Mouse (Mus musculus) small intestine, adult 2 months (tissue): Measurements from ENCODE around the gene Rph3a.

Experiments
- CTCF ChIP-seq: fragments of 200-500 bp; IDR thresholded peaks from 2 replicates; pipeline ENCODE4 v1.5.1; 2012; ENCODE audit warnings: low read depth, mild to moderate bottlenecking, control low read depth, inconsistent platforms, low read length, moderate library complexity, mixed read lengths; ENCODE audit not compliant: insufficient replicate concordance, insufficient read length; ENCODE audit errors: extremely low read depth
- POLR2A ChIP-seq: fragments of 200-500 bp; IDR thresholded peaks from 2 replicates; pipeline ENCODE4 v1.6.1; 2012; ENCODE audit warnings: low read depth, mild to moderate bottlenecking, control low read depth, inconsistent platforms, low read length, moderate library complexity

GRCm38 (mm10) chr5:120952242-120952770 lies 57.6 kb downstream of the Rph3a start:
- TF ChIP-seq POLR2A (no peak), CTCF (no peak)
